ENCODE assay signal across 14 mouse cellular contexts in the genomic region with DNA sequence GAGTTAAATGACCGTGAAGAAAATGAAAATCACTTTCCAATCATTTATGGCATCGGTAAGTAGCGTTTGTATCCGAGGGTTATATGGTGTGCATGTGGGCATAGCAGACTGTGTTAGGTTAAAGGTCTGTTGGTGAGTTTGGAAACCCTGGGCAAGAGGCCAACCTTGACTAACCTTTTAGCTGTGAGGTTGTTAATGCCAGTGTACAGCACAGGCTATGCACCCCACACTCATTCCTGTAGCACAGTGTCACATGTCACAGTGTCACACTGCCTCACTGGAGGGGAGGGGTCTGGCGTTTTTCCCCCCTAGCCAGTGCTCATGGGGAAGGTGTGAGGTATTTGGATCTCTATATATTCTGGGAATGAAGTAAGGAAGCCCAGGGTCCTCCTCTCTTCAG. TPM values are rescaled to one million over a fixed set of nuclear protein-coding genes. Genes with fewer than 3 reads are reported as not detected.
A peak's percentile ranks its signal among the peaks of the same experiment; 100 is the strongest.
DNase-seq lines count a peak whose midpoint lies in the region; ATAC-seq and TF ChIP-seq lines count a peak whose summit lies in the region.
"Had no signal": no experiment of that assay in that cellular context is flagged by ENCODE, and none has a peak within 500 bp of the region (broad histone marks: within the 10 kb centered on the region; RNA-seq: fewer than 3 reads in every experiment).

No protein-coding gene starts in this region.

- TF ChIP-seq CTCF in testis, adult 2 months (IDR thresholded peaks at IDR 0.05; ENCODE audit: control insufficient read depth, insufficient read depth, insufficient replicate concordance, low read depth, low read length): no peak

- no peaks in the 10 kb centered on the region for H3K27me3 ChIP-seq in kidney, embryonic 14.5 days (ENCODE audit: control insufficient read depth, insufficient read depth, low read length)
- no peaks in the 10 kb centered on the region for H3K27me3 ChIP-seq in testis, adult 2 months (ENCODE audit: control insufficient read depth, insufficient read depth, low read length)
- H3K27me3 ChIP-seq: embryonic facial prominence, embryonic 13.5 days had no signal

- WGBS in kidney, embryonic 14.5 days: 89% methylated on average over 5 of the region's 5 CpGs

- no peak overlapping the region for H3K4me3 ChIP-seq in kidney, embryonic 14.5 days (ENCODE audit: low read length)
- peak overlapping the region; percentile 14 for H3K4me3 ChIP-seq in testis, adult 2 months (ENCODE audit: control insufficient read depth, low read depth, low read length)
- H3K4me3 ChIP-seq: embryonic facial prominence, embryonic 13.5 days; hindbrain, embryonic 10.5 days had no signal

- no peaks in the 10 kb centered on the region for H3K9me3 ChIP-seq in kidney, embryonic 14.5 days (ENCODE audit: control insufficient read depth, low read length)
- H3K9me3 ChIP-seq: embryonic facial prominence, embryonic 13.5 days; hindbrain, embryonic 10.5 days had no signal

- peak; percentile 25 for DNase-seq in adrenal gland, adult 2 months
- no peak for DNase-seq in adrenal gland, adult 8-10 months
- DNase-seq in kidney, adult 11 months: peak; percentile 33
- DNase-seq in testis, postnatal 14 days (ENCODE audit: low spot score): no peak
- DNase-seq in cerebellum, adult 9-10 months: no peak
- DNase-seq: cerebellum, adult 2 months; lung, postnatal 14 days; retina, postnatal 1 day had no signal

- H3K9ac ChIP-seq in kidney, embryonic 14.5 days (ENCODE audit: low read depth, low read length): no peak overlapping the region
- H3K9ac ChIP-seq: embryonic facial prominence, embryonic 13.5 days had no signal

- ATAC-seq in kidney, embryonic 14.5 days (ENCODE audit: low FRiP score, low TSS enrichment): no peak
- no peak for ATAC-seq in granulocyte monocyte progenitor cell, adult 5-6 weeks (replicated peaks; ENCODE audit: poor library complexity, severe bottlenecking)

- H3K36me3 ChIP-seq in kidney, embryonic 14.5 days (ENCODE audit: control insufficient read depth, insufficient read depth, low read length): peaks cover 91% of the 10 kb centered on the region
- H3K36me3 ChIP-seq in testis, adult 2 months (ENCODE audit: control insufficient read depth, insufficient read depth, low read length): peaks cover 1% of the 10 kb centered on the region; the same call in 1 of the 2 replicates

- TF ChIP-seq POLR2A in testis, adult 2 months (IDR thresholded peaks at IDR 0.05; ENCODE audit: control insufficient read depth, low read depth, low read length): no peak

- no peak overlapping the region for H3K4me2 ChIP-seq in kidney, embryonic 14.5 days (replicated peaks; ENCODE audit: low read depth, low read length)
- H3K4me2 ChIP-seq: embryonic facial prominence, embryonic 13.5 days had no signal

- H3K4me1 ChIP-seq in kidney, embryonic 14.5 days (ENCODE audit: control insufficient read depth, insufficient read depth, low read length): no peaks in the 10 kb centered on the region
- no peaks in the 10 kb centered on the region for H3K4me1 ChIP-seq in testis, adult 2 months (ENCODE audit: control insufficient read depth, insufficient read depth, low read length)
- H3K4me1 ChIP-seq: embryonic facial prominence, embryonic 13.5 days; hindbrain, embryonic 10.5 days had no signal

- H3K27ac ChIP-seq in kidney, embryonic 14.5 days (ENCODE audit: low read depth, low read length): no peak overlapping the region
- no peak overlapping the region for H3K27ac ChIP-seq in testis, adult 2 months (ENCODE audit: control insufficient read depth, insufficient read depth, low read depth, low read length)
- H3K27ac ChIP-seq: embryonic facial prominence, embryonic 13.5 days; hindbrain, embryonic 10.5 days; kidney, postnatal 0 days had no signal

RNA-seq across cellular contexts. Expression of gene Ntan1, which starts 13.0 kb away (rescaled TPM):
- total RNA-seq in adrenal gland, adult 2 months (2021): 10 to 100 TPM; 54.7 to 61.5 TPM
- 37.4 and 38.2 TPM in 2 replicates for polyA plus RNA-seq in adrenal gland, adult 2 months (2012; rRNA removed)
- 10 to 100 TPM; 56.4 to 67.5 (median 61.9) TPM for total RNA-seq in adrenal gland, adult 8-10 months (2022)
- 149 and 162 TPM in 2 replicates for polyA plus RNA-seq in kidney, embryonic 14.5 days (2014; fragmentation: Nextera tagmentation; extraction: Ambion mirVana)
- polyA plus RNA-seq in testis, adult 2 months (2012; rRNA removed): 21.6 and 25.7 TPM in 2 replicates
- 61.4 and 76.5 TPM in 2 replicates for total RNA-seq in granulocyte monocyte progenitor cell, adult 5-6 weeks (2014; fragmentation: Nextera tagmentation)
- 51.9 and 56.2 TPM in 2 replicates for total RNA-seq in granulocyte monocyte progenitor cell, adult 5-6 weeks (2017)

RNA-seq across cellular contexts. Expression of gene Rrn3, which starts 51.1 kb away (rescaled TPM):
- 10 to 100 TPM; 43.9 to 48.0 TPM for total RNA-seq in adrenal gland, adult 2 months (2021)
- 9.4 and 17.2 TPM in 2 replicates for polyA plus RNA-seq in adrenal gland, adult 2 months (2012; rRNA removed)
- total RNA-seq in adrenal gland, adult 8-10 months (2022): 10 to 100 TPM; 47.4 to 55.0 (median 50.1) TPM
- 48.9 and 74.7 TPM in 2 replicates for polyA plus RNA-seq in kidney, embryonic 14.5 days (2014; fragmentation: Nextera tagmentation; extraction: Ambion mirVana)
- 5.4 and 6.3 TPM in 2 replicates for polyA plus RNA-seq in testis, adult 2 months (2012; rRNA removed)
- total RNA-seq in granulocyte monocyte progenitor cell, adult 5-6 weeks (2014; fragmentation: Nextera tagmentation): 24.4 and 27.6 TPM in 2 replicates
- 39.9 and 45.5 TPM in 2 replicates for total RNA-seq in granulocyte monocyte progenitor cell, adult 5-6 weeks (2017)

Comparison
In these comparisons a context has a peak if more than half of its experiments do, and no peak if none do; other contexts are left out.
1. DNase-seq: peak in adrenal gland, adult 2 months (single experiment) and kidney, adult 11 months (single experiment); none in adrenal gland, adult 8-10 months (single experiment), testis, postnatal 14 days (single experiment) and cerebellum, adult 9-10 months (single experiment).